Mouse (Mus musculus) spleen, adult 2 months (tissue): ENCODE measurements around the gene BC052040. TPM values are rescaled to one million over a fixed set of nuclear protein-coding genes. Genes with fewer than 3 reads are reported as not detected.

Source experiments
- DNase-seq, 2 experiments: peaks; one replicate each; pipeline versions ENCODE4 v3.0.0 to v3.0.0-alpha.2; 2012 to 2021; ENCODE audit warnings: low spot score in 2 of 2, low read depth in 1 of 2
- H3K27ac ChIP-seq: fragments of 200-500 bp; 2 replicates; pipeline ENCODE4 v1.5.1; 2012; ENCODE audit warnings: low read length, inconsistent platforms; ENCODE audit not compliant: insufficient read depth
- H3K27me3 ChIP-seq: fragments of 200-500 bp; 2 replicates; pipeline ENCODE4 v1.6.1; 2012; ENCODE audit warnings: mild to moderate bottlenecking, moderate library complexity, low read length, inconsistent platforms; ENCODE audit not compliant: control insufficient read depth, insufficient read depth
- H3K36me3 ChIP-seq: fragments of 200-500 bp; 2 replicates; pipeline ENCODE4 v1.6.1; 2012; ENCODE audit warnings: mild to moderate bottlenecking, low read length, inconsistent platforms; ENCODE audit not compliant: control insufficient read depth, insufficient read depth
- H3K4me1 ChIP-seq: fragments of 200-500 bp; 2 replicates; pipeline ENCODE4 v1.6.1; 2011; ENCODE audit warnings: inconsistent platforms; ENCODE audit not compliant: control insufficient read depth, insufficient read depth, insufficient read length
- H3K4me3 ChIP-seq: fragments of 200-500 bp; 2 replicates; pipeline ENCODE4 v1.5.1; 2011; ENCODE audit warnings: mild to moderate bottlenecking, inconsistent platforms; ENCODE audit not compliant: insufficient read depth, insufficient read length; ENCODE audit errors: extremely low read depth
- CTCF ChIP-seq: fragments of 200-500 bp; IDR thresholded peaks from 2 replicates; pipeline ENCODE4 v1.5.1; 2011; ENCODE audit warnings: mild to moderate bottlenecking, inconsistent platforms; ENCODE audit not compliant: insufficient read depth, insufficient read length, insufficient replicate concordance; ENCODE audit errors: extremely low read depth
- POLR2A ChIP-seq: fragments of 200-500 bp; IDR thresholded peaks from 2 replicates; pipeline ENCODE4 v1.6.1; 2011; ENCODE audit warnings: low read depth, low read length, inconsistent platforms
- WGBS: fragments of 180-500 bp; shearing (Covaris S2); methylation state at CpG from one replicate; pipeline ENCODE4 v1.1.7; 2018; 5-methylcytosine and 5-hydroxymethylcytosine counted together
- polyA plus RNA-seq: library from polyadenylated mRNA; depleted of rRNA; stranded (reverse); fragments of >200 nt; gene quantifications from 2 replicates; pipeline ENCODE4 v1.2.3, GENCODE M21; 2012

Gene BC052040
- polyA plus RNA-seq, 1 experiment = 1.6 TPM

DNA sequence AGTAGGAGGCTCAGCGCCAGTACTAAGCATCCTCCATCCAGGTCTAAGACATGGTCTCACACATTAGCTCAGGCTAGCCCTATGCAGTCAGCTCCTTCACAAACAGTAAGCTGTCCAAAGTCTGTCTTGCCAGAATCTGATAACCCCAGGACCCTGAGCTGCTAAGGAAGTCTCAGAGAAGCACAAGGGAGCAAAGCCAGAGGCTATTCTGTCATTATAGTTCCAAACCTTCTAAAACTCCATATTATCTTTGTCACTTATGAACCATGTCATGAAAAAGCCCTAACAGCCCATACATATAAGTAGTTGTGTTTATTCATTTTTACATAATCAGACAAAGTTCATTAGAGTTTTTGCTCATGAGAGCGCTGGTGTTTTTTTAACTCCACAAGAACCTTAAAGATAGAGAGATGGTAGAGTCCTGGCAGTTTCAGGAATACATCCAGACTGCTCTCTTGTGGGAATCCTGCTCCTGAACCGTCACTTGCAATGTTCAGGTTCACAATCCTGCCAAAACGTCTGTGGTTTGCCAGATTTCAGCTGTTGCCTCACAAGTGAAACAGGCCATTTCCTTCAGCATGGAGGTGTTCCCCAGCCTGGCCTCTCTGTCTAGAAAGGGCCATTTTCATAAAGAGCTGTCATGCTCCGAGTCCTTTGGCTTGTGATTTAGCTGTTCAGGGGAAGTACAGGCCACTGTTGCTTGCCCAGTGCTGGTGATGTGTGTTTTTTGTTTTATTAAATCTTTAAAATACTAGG is 192.8 kb downstream of the BC052040 start:
- Histone ChIP-seq H3K4me1 (no peaks in the 10 kb centered on the region), H3K27ac (no peak overlapping the region), H3K4me3 (no peak overlapping the region), H3K27me3 (no peaks in the 10 kb centered on the region), H3K36me3 (no peaks in the 10 kb centered on the region; the same call in 1 of the 2 replicates)
- no peak for TF ChIP-seq POLR2A
- TF ChIP-seq CTCF = no peak
- WGBS = 61% methylated on average over 5 of the region's 5 CpGs
- no peak for DNase-seq

DNA sequence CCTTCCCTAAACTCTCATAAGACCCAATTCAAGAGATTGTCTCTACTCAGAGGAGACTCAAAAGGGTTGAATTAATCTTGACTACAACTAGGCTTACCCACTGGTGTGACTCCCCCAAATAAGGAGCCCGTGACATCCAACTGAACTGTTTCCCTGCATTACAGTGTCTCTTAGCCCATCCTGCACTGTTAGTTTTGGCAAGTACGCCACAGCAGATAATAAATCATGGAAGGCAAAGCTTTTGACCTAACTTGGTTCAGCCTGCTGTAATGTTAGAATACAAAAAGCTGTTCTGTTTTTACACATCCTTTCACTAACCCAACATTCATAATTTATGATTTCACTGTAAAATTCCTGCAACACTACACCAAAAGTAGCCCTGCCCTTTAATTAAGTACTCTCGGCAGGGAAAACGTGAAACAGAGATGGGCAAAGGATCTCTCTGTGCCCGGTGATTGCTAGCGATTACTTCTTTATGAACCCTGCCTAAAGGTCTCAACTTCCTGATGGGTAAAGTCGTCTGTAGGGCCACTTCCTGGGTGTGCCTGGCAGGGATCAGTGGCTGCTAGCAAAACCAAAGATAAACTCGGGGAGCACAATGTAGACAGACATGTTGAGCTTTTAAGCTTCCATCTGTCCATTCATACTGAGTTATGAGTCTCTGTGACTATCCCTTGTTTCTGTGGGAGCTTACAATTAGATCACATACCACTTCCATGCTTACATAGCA is 194.1 kb downstream of the BC052040 start:
- H3K36me3 ChIP-seq = no peaks in the 10 kb centered on the region; the same call in 1 of the 2 replicates
- H3K4me1 ChIP-seq = no peaks in the 10 kb centered on the region
- H3K4me3 ChIP-seq = no peak overlapping the region
- 60% methylated on average over 8 of the region's 8 CpGs for WGBS
- H3K27me3 ChIP-seq = no peaks in the 10 kb centered on the region
- no peak for TF ChIP-seq POLR2A
- DNase-seq = no peak
- no peak overlapping the region for H3K27ac ChIP-seq

DNA sequence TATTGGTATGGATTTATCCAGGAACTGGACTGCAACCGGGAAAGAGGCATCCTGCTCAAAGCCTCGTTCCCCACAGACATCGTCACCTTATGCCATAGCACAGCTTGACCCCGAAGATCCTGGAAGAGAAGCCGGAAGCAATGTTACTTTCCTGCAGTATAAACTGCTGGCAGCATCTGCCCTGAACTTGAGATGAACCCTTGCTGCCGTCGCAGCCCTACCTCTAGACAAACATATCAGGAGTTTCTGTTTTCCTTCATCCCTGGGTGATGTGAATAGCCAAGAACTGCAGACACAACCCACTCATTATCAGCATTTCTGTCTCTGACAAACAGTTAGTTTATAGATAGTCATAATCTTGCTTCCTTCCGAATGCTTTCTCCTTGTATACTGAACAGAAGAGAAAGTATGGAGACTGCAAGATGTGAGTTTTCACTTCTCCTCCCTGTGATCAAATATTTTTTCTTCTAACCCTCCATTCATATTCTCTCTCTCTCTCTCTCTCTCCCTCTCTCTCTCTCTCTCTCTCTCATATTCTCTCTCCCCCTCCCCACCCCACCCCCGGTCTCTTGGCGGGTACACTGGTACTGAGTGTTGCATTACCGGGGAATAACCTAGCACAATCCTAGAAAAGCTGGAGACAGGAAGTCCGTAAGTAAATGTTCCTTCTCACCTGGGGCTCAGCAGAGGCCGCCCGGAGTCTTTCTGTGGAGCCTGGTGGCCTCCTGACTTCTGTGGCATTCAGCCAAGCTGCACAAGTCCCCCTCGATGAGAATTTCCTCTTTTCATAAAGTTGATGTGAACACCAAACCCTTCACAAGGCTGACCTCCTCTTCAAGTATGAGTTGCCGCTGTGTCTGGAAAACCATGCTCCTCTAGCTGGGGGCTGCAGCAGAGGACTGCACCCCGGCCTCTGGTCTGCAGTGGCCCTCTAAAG is 195.7 kb downstream of the BC052040 start:
- H3K4me3 ChIP-seq = no peak overlapping the region
- no peak overlapping the region for H3K27ac ChIP-seq
- DNase-seq = no peak
- no peaks in the 10 kb centered on the region for H3K27me3 ChIP-seq
- H3K36me3 ChIP-seq = no peaks in the 10 kb centered on the region; the same call in 1 of the 2 replicates
- WGBS = 73% methylated on average over 17 of the region's 17 CpGs
- no peaks in the 10 kb centered on the region for H3K4me1 ChIP-seq
- TF ChIP-seq POLR2A = no peak
- TF ChIP-seq CTCF = no peak

DNA sequence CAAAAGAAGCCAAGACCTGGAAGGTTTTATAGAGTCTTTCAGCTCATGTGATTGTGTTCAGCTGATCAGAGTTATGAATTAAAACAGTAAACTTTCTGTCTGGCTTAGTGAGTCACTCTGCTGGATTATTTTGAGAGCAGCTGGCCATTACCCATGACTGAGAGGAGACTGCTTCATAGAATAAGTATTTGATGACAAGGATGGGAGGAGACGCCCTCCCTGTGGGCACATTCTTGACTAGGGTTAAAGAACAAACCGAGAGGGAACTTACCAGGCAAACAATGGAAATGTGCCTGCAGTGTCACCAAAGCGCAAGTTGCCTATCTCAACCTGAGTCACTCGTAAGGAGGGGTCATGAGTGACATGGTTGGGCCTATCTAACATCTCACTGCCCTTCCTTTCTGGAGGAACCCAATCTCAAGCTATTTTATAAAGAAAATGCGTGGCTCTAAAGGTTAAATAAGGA is 199.1 kb downstream of the BC052040 start:
- no peaks in the 10 kb centered on the region for H3K4me1 ChIP-seq
- H3K27me3 ChIP-seq = no peaks in the 10 kb centered on the region
- H3K4me3 ChIP-seq = no peak overlapping the region
- DNase-seq = no peak
- 87% methylated on average over 5 of the region's 5 CpGs for WGBS
- no peaks in the 10 kb centered on the region; the same call in 1 of the 2 replicates for H3K36me3 ChIP-seq
- no peak for TF ChIP-seq POLR2A
- no peak overlapping the region for H3K27ac ChIP-seq

DNA sequence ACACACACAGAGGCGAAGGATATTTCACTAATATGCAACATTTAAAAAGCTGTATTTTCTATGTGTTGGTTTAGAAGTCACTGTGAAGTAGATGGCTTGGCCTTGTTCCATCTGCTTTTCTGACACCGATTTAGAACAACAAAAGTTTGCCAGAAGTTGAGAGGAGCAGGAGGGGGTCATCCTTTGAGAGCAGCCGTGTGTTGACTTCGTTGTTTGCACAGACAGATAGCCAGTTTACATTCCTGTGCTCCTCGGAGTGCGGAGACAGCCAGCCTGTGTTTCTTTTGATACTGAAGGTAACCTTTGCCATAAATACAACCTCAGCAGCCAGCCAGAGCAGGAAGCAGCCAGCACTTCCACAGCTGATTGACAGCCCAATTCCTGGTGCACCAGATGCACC is 204.2 kb downstream of the BC052040 start:
- Histone ChIP-seq H3K4me1 (no peaks in the 10 kb centered on the region), H3K36me3 (no peaks in the 10 kb centered on the region), H3K27ac (no peak overlapping the region), H3K4me3 (no peak overlapping the region), H3K27me3 (no peaks in the 10 kb centered on the region)
- no peak for DNase-seq
- TF ChIP-seq POLR2A = no peak
- TF ChIP-seq CTCF = no peak
- WGBS = 73% methylated on average over 6 of the region's 6 CpGs

DNA sequence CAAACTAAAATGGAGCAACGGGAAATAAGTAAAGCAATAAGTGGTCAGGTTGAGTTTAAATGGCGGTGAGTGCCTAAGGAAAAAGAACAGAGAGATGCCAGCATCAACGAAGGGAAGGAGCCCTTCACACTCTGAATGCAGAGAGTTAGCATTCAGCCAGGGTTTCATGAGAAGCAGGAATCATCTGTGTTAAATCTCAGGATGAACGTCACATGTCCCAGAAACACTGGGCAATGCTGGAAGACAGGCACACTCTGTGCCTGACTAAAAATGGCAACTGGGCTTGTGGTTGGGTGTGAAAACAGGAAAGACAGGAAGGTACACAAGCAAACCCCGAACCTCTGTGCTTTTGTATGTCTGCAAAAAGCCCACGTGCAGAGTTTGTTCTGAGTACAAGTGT is 217.3 kb downstream of the BC052040 start:
- no peak overlapping the region for H3K4me3 ChIP-seq
- no peak for TF ChIP-seq POLR2A
- no peak for TF ChIP-seq CTCF

More for the DNA sequence above, 217.3 kb downstream of the BC052040 start:
- no peak overlapping the region for H3K27ac ChIP-seq
- H3K27me3 ChIP-seq = no peaks in the 10 kb centered on the region
- H3K36me3 ChIP-seq = no peaks in the 10 kb centered on the region
- 63% methylated on average over 6 of the region's 6 CpGs for WGBS
- DNase-seq = no peak
- H3K4me1 ChIP-seq = no peaks in the 10 kb centered on the region
